Mouse (Mus musculus): ENCODE data around the gene Amfr. TPM values are rescaled to one million over a fixed set of nuclear protein-coding genes. Genes with fewer than 3 reads are reported as not detected.

The Amfr gene
- total RNA-seq, 2 experiments from 2014 or later: 129 to 132 TPM

DNA sequence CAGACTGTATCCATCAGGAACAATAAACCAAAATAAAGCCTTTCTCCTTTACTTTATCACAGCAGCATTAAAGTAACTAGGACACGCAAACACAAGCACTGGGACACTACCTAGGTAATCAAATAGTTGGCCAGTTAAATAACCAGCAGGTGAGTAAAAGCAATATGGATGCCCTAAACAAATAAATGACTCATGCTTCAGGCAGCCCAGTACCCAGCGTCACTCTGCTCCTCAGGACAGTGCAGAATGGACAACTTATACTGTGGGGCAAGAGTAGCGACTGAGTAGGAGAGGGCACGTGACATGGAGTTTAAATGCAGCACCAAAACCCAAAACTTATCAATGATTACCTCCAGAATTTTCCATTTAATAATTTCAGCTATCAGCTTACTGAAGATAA, 22.9 kb downstream of the Amfr start:
- intact Hi-C loops (cut with DNase I): no loop called here

DNA sequence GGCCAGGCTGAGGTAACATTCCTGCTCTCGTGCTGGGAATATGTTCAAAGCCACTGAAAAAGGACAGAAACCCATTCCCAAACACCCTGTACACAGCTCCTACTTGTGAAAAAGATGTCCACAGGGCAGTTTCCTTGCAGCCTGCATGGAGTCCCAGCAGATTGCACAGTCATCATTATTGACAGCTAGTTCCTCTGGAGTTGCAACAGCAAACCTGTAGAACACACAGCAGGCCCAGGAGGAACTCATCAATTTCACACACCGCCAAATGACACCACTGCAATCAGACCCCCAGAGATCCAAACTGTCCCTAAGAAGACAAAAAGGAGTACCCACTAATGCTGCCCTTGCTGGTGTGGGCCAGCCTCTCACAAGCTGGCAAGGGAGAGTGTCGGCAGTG, 27.9 kb downstream of the Amfr start:
- intact Hi-C loops (cut with DNase I): no loop called here
- DNase-seq (ENCODE audit: extremely low spot score in 1 of 2, low spot score in 2 of 2): no peak

More for the DNA sequence above, 22.9 kb downstream of the Amfr start:
- DNase-seq (ENCODE audit: extremely low spot score in 1 of 2, low spot score in 2 of 2): no peak

DNA sequence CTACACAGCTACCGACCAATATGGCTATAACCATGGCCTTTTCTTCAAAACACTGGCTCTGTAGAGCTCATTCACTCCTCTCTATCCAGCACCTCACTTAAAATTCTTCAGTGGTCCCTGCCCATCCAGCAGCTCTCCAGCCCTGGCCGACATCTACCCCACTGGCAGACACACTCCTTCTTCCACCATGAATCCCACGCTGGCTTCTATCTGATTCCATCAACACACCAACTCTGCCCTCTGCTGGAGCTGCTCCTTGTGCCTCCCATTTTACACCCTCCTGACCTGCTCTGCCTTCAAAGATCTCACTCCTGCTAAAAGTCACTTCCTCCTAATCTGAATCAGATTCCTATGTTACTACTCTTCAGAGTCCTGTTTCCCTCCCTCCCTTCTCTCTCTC, 28.8 kb downstream of the Amfr start:
- intact Hi-C loops (cut with DNase I): no loop called here
- no peak for DNase-seq (ENCODE audit: extremely low spot score in 1 of 2, low spot score in 2 of 2)

DNA sequence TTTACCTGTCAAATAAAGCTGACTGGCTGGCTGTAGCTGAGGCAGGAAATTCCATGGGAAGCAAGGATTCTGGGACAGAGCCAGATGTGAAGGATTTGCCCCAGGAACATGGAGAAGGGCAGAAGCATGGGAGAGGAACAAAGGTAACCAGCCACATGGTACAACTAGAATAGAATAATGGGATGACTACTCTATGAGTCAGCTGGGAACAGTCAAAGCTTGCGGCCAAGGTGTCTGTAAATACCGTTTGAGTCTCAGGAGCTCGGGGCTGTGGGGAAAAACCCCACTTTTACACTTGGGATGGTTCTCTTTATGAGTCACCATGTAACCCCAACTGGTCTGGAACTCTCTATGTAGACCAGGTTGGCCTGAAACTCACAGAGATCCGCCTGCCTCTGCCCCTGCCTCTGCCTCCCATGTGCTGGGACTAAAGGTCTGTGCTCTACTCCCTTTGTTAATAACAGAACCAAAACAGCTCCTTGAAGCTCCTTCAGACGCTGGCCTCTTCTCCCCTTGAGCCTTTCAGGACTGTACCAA, 30.9 kb downstream of the Amfr start:
- no peak for DNase-seq (ENCODE audit: extremely low spot score in 1 of 2, low spot score in 2 of 2)
- intact Hi-C loops (cut with DNase I): no loop called here

DNA sequence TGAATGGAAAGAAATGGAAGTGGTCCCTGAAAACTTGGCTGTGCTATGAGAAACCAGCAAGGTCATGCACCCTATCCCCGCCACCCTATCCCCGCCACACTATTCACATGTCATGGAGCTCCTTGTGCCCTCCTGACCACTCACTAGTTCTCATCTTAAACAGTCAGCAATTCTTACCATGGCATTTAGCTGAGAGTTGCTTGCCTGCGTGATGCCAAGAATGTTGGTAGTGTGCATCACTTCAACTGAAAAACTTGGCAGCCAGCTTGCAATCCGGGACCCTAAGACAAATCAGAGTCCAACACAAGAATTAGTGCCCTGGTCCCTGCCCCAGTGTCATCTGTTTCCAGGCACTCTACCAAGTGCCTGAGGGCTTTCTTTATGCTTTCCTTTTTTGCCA, 32.5 kb downstream of the Amfr start:
- intact Hi-C loops (cut with DNase I): no loop called here
- DNase-seq (ENCODE audit: extremely low spot score in 1 of 2, low spot score in 2 of 2): no peak

DNA sequence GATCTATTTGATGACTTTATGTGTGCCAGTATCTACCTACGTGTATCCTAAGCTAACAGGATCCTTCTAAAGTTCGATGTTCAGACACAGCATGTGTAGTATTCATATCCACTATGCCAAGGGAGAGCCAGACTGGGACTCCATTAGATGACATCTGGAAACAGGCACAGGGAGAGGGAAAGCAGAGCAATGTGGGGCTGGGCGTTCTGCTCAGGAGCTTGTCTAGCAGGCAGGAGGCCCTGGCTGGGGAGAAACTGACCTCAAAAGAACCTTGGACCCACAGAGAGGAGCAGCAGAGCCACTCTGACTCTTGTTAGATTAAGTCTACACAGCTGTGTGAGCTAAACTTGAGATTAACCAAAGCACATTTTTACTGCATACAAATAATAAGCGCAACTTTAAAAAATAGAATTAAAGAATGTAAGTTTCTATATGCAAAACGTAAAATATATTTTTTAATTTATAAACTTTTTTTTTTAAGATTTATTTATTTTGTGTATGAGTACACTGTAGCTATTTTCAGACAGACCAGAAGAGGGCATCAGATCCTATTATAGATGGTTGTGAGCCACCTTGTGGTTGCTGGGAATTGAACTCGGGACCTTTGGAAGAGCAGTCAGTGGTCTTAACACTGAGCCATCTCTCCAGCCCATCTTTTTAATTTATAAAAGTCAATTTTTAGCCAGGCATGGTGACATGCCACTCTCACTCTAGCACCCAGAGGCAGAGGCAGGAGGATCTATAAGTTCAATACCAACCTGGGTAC, 36.0 kb downstream of the Amfr start:
- no peak for DNase-seq (ENCODE audit: extremely low spot score in 1 of 2, low spot score in 2 of 2)
- intact Hi-C loops (cut with DNase I): no loop called here

DNA sequence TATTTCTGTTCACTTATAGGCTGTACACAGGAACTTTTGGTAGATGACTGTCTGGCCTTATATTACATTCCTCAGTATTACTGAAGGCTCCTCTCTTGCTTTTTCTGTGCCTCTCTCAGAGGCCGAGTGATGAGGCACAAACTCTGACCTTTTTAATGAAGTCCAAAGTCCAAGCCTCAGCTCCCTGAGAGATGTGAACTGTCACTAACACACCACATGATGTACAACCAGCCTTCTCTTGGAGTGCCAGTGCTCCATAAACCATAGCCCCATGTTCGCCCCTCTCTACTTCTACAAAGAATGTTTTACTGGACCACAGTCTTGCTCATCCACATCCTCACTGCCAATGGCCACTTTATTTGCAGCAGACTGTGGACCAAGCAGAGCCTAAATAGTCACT, 37.3 kb downstream of the Amfr start:
- DNase-seq (ENCODE audit: extremely low spot score in 1 of 2, low spot score in 2 of 2): no peak
- intact Hi-C loops (cut with DNase I): no loop called here

DNA sequence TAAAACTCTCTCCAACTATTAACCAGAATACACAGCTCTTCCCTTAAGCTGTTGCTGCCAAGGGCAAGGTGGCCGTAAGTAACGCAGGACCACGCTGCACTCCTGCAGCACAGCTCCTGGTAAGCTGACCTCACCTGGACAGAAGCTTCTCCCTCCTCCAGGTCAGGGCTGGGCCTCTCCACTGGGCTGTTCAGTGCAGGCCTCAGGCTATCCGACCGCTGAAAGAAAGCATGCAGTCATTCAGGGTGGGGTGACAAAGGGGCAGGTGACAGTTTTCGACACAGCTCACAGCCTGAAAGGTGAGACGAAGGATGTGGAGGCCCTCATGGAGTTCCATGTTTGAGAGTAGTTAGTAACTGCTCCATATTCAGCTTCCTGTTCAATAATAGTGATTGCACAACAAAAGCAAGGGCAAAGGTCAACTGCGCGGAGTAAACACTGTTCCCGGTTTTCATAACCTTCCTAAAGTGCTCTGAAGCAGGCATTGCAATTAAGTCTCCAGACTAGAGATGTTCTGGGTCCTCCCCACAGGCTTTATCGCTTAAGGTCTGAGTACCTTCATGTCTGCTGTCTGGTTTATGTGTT, 37.9 kb downstream of the Amfr start:
- intact Hi-C loops (cut with DNase I): no loop called here
- no peak for DNase-seq (ENCODE audit: extremely low spot score in 1 of 2, low spot score in 2 of 2)

DNA sequence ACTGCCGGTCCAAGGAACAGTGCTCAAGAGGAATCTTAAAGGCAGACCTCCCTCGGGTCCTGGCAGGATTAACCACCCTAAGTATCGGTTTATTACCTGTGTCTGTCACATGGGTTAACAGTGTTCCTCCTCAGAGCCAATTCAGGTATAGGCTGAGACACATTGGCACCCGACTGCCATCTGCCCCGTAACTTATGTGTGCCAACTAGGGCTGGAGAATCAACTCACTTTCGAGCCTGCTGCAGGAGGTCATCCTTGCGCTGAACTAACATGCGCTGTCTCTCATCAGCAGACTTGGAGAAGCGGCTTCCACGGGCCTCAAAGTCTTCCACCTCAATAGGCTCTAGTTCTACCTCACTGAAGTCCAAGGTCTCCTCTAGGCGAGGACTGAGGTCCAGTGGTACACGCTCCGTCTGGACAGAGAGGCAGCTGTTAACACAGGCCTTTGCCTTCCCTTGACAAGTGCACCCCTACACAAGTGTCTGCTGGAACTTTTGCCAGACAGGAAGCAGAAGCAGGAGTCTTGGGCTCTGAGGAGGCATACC, 38.7 kb downstream of the Amfr start:
- intact Hi-C loops (cut with DNase I): no loop called here
- no peak for DNase-seq (ENCODE audit: extremely low spot score in 1 of 2, low spot score in 2 of 2)

DNA sequence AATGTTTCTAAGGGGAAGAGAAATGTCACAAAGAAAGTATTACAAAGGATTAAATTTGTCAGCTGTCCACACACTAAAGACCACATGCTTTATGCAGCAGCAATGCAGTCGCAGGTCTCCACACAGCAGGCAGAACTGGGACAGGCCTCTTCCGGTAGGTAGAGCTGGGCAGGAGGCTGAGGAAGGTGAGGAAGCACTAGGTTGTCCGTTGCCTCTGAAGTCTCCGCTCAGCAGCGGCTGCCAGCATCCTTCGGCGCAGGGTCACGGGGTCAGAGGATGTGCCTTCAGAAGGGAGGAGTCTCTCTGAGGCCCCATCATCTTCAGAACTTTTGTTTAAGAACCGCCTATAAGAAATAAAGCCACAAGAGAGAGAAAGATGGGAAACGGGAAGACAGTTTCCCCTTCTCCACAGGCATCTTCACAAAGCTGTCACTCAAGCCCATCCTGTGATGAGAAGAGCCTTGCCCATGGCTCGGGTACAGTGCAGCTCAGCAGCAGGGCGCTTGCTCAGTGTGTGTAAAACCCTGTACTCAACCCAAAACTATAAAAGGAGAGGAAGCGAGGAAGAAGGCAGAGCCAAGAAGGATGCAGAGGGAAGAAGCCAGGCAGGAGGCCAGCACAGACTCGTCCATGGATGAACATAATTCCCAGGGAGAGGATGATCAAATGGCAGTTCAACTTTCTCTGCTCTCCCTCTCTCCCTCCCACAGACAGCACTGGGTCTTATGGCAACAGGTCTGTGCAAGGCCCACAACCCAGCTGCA, 39.5 kb downstream of the Amfr start:
- intact Hi-C loops (cut with DNase I): no loop called here
- DNase-seq (ENCODE audit: extremely low spot score in 1 of 2, low spot score in 2 of 2): no peak

DNA sequence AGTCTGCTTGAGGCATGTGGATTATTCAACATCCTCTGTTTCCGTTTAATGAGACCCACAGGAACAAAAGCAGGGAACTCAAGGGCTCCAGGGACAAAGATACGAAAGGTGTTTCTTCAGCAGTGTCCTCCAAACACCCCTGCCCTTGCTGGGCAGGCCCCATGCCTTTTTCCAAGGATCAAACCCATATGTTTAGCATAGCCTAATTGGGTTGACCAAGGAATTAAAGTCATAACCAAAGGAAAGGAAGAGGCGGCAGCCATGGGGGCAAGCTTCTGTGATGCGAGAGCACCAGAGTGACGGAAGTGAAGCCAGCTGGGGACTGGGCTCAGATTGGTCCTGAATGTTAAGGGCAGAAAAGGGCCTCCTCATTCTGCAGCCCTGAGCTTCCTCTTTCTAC, 40.4 kb downstream of the Amfr start:
- intact Hi-C loops (cut with DNase I): no loop called here
- no peak for DNase-seq (ENCODE audit: extremely low spot score in 1 of 2, low spot score in 2 of 2)

DNA sequence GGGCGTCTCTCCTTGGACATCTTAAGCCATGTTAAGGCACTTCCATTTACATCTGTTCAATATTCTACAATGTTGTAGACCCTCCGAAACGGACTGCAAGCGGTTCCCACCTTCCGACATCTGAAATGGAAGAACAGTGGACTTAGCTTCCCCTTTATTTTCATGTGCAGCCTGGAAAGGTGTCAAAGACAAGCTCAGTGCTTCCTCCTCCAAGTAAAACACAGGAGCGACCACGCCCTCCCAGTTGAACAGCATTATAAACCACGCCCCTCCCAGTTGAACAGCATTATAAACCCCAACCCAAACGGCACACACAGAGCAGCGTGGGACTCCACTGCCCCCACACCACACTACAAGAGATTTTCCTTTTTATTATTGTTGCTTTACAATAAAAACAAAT, 41.2 kb downstream of the Amfr start:
- DNase-seq (ENCODE audit: extremely low spot score in 1 of 2, low spot score in 2 of 2): no peak
- intact Hi-C loops (cut with DNase I): no loop called here

DNA sequence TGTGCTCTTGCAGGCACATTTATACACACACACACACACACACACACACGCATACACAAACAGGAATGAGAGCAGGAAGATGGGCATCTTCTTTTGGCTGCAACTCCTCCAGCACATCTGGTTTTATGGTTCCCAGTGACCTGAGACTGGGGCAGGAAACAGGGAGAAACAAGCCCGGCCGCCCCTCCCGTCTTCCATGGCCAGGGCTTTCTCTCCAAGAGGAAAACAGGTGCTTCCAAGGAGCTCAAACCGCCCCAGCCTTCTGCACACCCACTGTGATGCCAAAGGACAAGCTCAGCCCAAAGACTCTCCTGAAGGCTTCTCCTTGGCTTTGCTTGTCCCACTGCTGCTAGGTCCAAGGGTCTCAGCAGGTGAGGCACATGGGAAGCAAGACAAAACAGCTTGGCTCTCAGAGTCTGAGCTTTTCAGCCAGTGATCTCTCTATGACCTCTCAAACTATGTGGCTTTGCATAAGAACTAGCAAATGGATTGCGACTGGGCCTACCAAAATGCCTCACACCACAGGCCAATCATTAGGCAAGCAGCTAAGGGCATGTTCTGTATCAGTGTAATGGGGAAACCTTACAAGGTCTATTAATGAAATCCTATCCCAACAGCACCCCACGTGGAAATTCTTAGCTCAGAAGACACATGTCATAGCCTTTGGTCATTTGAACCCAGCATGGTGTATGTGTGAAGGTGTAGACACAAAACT, 42.9 kb downstream of the Amfr start:
- intact Hi-C loops (cut with DNase I): no loop called here
- no peak for DNase-seq (ENCODE audit: extremely low spot score in 1 of 2, low spot score in 2 of 2)

DNA sequence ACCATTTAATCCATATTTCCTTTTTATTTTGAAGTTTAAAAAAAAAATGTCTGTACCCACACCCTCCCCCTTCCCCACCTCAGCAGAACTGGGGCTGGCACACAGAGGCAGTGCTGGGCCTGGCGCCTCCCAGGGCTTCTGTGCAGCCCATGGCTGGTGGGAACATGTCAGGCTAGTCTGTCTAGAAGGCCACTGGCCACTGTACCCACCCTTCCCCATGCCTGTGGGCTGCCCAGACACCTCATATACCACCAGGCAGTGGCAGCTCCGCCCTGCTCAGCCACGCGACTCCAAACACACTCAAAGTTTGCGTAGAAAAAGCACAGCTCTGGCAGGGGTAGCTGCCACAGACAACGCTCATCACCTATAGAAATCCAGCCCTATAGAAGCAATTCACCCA, 44.3 kb downstream of the Amfr start:
- intact Hi-C loops (cut with DNase I): no loop called here
- DNase-seq (ENCODE audit: extremely low spot score in 1 of 2, low spot score in 2 of 2): no peak

DNA sequence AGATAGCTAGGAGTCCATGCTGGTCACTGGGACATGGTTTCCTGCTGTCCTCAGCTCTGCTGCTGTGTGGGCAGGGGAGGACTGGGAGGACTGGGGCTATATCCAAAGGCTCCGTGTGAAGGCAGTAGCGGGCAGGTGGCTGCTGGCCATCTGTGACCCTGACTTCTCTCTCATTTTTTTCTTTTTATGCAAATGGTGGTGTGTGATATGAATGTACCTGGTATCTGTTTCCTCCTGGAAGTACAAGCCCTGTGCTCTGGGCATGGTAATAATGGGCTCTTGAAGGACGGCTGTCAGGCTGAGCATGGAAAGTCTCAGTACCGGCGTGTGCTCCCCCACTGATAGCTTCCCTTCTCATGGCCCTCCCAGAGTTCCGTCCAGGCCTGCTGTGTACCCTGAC, 51.7 kb downstream of the Amfr start:
- intact Hi-C loops (cut with DNase I): no loop called here
- no peak for DNase-seq (ENCODE audit: extremely low spot score in 1 of 2, low spot score in 2 of 2)

DNA sequence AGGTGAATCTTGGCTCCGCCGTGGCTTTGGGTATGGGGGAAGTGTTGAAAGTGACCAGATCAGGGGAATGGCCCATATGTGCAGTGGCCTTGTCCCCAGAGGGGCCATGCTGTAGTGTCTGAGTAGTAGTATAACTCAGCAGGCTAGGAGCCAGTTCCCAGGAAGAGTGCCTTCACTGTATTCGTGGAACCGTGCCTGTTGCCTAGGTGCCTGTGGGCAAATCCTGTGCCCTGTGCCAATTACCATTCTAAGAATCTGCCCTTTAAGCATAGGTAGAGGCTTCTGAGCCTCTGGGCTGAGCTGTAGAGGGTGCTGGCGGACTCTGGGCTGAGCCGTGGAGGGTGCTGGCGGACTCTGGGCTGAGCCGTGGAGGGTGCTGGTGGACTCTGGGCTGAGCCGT, 54.2 kb downstream of the Amfr start:
- intact Hi-C loops (cut with DNase I): loop anchor here (10.0 kb wide), 1 partner anchor 294 kb away; no protein-coding TSS in a partner anchor
- peak in 1 of 2 experiments; percentile 36 for DNase-seq (ENCODE audit: extremely low spot score in 1 of 2, low spot score in 2 of 2)

DNA sequence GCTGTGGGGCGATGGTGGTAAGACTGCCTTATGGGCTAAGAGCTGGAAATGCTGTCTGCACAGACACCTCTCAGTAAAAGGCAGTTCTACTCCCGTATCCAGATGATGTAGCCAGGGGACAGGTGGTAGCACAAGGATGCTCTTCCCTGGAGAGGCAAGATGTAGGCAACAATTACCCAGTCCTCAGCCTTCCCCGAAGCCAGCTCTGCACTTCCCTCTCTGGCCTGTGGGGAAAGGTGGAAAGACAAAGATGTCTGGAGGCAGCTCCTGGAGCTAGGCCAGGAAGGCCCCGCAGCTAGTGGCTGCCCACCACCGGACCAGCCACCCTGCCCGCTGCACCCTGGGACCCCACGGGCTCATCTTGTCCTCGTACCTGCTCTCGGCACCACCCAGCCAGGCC, 60.1 kb downstream of the Amfr start:
- intact Hi-C loops (cut with DNase I): loop anchor here (10.0 kb wide), 1 partner anchor 288 kb away; no protein-coding TSS in a partner anchor
- DNase-seq (ENCODE audit: extremely low spot score in 1 of 2, low spot score in 2 of 2): no peak

DNA sequence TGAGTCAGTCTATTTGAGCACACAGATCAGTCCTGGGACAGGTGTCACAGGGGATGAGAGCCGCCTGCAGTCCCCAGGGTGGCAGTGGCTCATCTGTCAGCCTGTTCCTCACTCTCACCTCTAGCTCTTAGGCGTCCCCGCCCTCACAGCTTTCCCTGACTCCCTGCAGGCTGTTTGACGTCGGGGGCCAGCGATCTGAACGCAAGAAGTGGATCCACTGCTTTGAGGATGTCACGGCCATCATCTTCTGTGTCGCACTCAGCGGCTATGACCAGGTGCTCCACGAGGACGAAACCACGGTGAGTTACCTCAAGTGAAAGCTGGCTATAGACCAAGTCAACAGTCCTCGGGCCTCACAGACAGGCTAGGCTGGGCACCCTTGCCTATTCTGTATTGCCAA, 62.5 kb downstream of the Amfr start:
- intact Hi-C loops (cut with DNase I): loop anchor here (10.0 kb wide), 1 partner anchor 285 kb away; no protein-coding TSS in a partner anchor
- DNase-seq (ENCODE audit: extremely low spot score in 1 of 2, low spot score in 2 of 2): no peak

DNA sequence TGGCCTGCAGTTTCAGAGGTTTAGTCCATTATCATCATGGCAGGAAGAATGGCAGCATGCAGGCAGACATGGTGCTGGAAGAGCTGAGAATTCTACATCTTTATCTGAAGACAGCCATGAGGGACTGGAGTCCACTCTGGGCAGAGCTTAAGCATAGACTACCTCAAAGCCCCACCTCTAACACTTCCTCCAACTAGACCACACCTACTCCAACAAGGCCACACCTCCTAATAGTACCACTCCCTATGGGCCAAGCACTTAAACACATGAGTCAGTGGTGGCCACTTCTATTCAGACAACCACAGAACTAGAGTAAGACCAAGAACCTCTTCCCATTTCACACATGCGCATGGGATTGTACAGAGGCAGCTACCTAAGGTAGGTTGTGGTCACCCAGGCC, 66.2 kb downstream of the Amfr start:
- no peak for DNase-seq (ENCODE audit: extremely low spot score in 1 of 2, low spot score in 2 of 2)
- intact Hi-C loops (cut with DNase I): no loop called here
